Mouse (Mus musculus) kidney, adult 2 months (tissue): ENCODE results near the gene C3ar1. TPM values are rescaled to one million over a fixed set of nuclear protein-coding genes. Genes with fewer than 3 reads are reported as not detected.
A peak's percentile ranks its signal among the peaks of the same experiment; 100 is the strongest.

Experiments used
- DNase-seq: peaks from one replicate; pipeline ENCODE4 v3.0.0; 2021
- H3K27ac ChIP-seq: fragments of 200-500 bp; 2 replicates; pipeline ENCODE4 v1.5.1; 2012; ENCODE audit warnings: low read depth, low read length, control low read depth, inconsistent platforms; ENCODE audit not compliant: insufficient read depth
- H3K27me3 ChIP-seq: fragments of 200-500 bp; replicated peaks from 2 replicates; pipeline ENCODE4 v1.6.1; 2012; ENCODE audit warnings: mild to moderate bottlenecking, moderate library complexity, low read length, inconsistent platforms; ENCODE audit not compliant: control insufficient read depth, insufficient read depth
- H3K36me3 ChIP-seq: fragments of 200-500 bp; 2 replicates; pipeline ENCODE4 v1.6.1; 2012; ENCODE audit warnings: mild to moderate bottlenecking, moderate library complexity, low read length, inconsistent platforms; ENCODE audit not compliant: control insufficient read depth, insufficient read depth
- H3K4me1 ChIP-seq: fragments of 200-500 bp; 2 replicates; pipeline ENCODE4 v1.6.1; 2011; ENCODE audit warnings: low read length; ENCODE audit not compliant: control insufficient read depth, insufficient read depth
- H3K4me3 ChIP-seq: fragments of 200-500 bp; 2 replicates; pipeline ENCODE4 v1.5.1; 2011; ENCODE audit warnings: mild to moderate bottlenecking, low read depth, low read length, control low read depth; ENCODE audit not compliant: insufficient read depth
- CTCF ChIP-seq: fragments of 200-500 bp; conservative IDR thresholded peaks from 2 replicates; pipeline ENCODE4 v1.5.1; 2011; ENCODE audit warnings: low read depth, mild to moderate bottlenecking, control low read depth, low read length, moderate library complexity, mixed read lengths; ENCODE audit not compliant: insufficient read depth, insufficient read length
- POLR2A ChIP-seq: fragments of 200-500 bp; IDR thresholded peaks from one replicate; pipeline ENCODE4 v1.6.1; 2011; ENCODE audit warnings: low read depth, low read length, control low read depth
- WGBS: fragments of 180-500 bp; shearing (Covaris S2); methylation state at CpG from one replicate; pipeline ENCODE4 v1.1.7; 2018; 5-methylcytosine and 5-hydroxymethylcytosine counted together
- polyA plus RNA-seq: library from polyadenylated mRNA; depleted of rRNA; stranded (reverse); fragments of >200 nt; gene quantifications from 2 replicates; pipeline ENCODE4 v1.2.3, GENCODE M21; 2012

Gene C3ar1
- polyA plus RNA-seq, 1 experiment, result 2.1 TPM

- H3K4me1 ChIP-seq, result peaks cover 28% of the 10 kb centered on the region
- no peak overlapping the region for H3K27ac ChIP-seq
- TF ChIP-seq CTCF, result no peak
- no peak for TF ChIP-seq POLR2A
- H3K4me3 ChIP-seq, result peak overlapping the region; percentile 38
- peak; percentile 73 for DNase-seq
- no peaks in the 10 kb centered on the region for H3K27me3 ChIP-seq
- WGBS, result 3% methylated on average over 29 of the region's 29 CpGs
- no peaks in the 10 kb centered on the region; the same call in 1 of the 2 replicates for H3K36me3 ChIP-seq
These were observed 29.8 kb downstream of the C3ar1 start for GRCm38 (mm10) chr6:122825923-122826742.

GRCm38 (mm10) chr6:122825166-122825565 lies 30.8 kb downstream of the C3ar1 start:
- Histone ChIP-seq H3K4me1 (peaks cover 35% of the 10 kb centered on the region), H3K27me3 (no peaks in the 10 kb centered on the region), H3K36me3 (no peaks in the 10 kb centered on the region), H3K4me3 (no peak overlapping the region), H3K27ac (no peak overlapping the region)
- WGBS, result 87% methylated on average over 9 of the region's 9 CpGs
- DNase-seq, result no peak
- TF ChIP-seq CTCF (no peak), POLR2A (no peak)

- DNase-seq, result peak; percentile 62
- Histone ChIP-seq H3K36me3 (no peaks in the 10 kb centered on the region), H3K27ac (0 out of 2 replicates have a peak overlapping the region, but pooled peaks have one; percentile 13), H3K27me3 (no peaks in the 10 kb centered on the region), H3K4me3 (no peak overlapping the region), H3K4me1 (peaks cover 35% of the 10 kb centered on the region)
- TF ChIP-seq POLR2A (no peak), CTCF (no peak)
- WGBS, result 41% methylated on average over 10 of the region's 10 CpGs
These were observed 31.9 kb downstream of the C3ar1 start for GRCm38 (mm10) chr6:122824086-122824485.

DNA sequence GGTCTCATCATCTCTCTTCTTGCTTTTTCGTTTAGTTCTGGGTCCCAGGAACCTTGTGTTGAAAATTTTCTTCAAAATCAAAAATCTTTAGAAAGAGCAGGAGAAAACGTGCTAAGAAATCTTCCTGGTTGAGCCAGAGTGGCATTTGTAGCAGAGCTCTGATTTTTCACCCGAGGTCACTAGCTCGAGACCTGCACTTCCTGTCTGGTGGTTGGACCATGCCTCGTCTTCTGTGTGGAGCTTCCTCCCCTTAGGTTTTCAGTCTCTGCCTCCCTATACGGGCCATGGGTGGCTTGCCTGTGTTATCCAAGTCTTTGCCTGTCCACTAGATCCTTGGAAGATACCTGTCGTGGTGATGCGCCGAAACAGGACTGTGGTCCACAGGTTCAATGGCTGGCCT lies 34.1 kb downstream of the C3ar1 start:
- Histone ChIP-seq H3K4me3 (no peak overlapping the region), H3K27ac (no peak overlapping the region), H3K4me1 (peaks cover 35% of the 10 kb centered on the region), H3K36me3 (no peaks in the 10 kb centered on the region), H3K27me3 (no peaks in the 10 kb centered on the region)
- DNase-seq, result peak; percentile 10
- WGBS, result 50% methylated on average over 9 of the region's 9 CpGs
- TF ChIP-seq POLR2A, result no peak
- no peak for TF ChIP-seq CTCF

GRCm38 (mm10) chr6:122820799-122821650 lies 34.9 kb downstream of the C3ar1 start:
- Histone ChIP-seq H3K27me3 (no peaks in the 10 kb centered on the region), H3K4me3 (peak overlapping the region; percentile 91), H3K36me3 (no peaks in the 10 kb centered on the region), H3K27ac (no peak overlapping the region), H3K4me1 (peaks cover 35% of the 10 kb centered on the region)
- TF ChIP-seq CTCF, result no peak
- TF ChIP-seq POLR2A, result no peak
- DNase-seq, result peak; percentile 52
- 17% methylated on average over 15 of the region's 15 CpGs for WGBS

GRCm38 (mm10) chr6:122820071-122820798 lies 35.7 kb downstream of the C3ar1 start:
- H3K27me3 ChIP-seq, result no peaks in the 10 kb centered on the region
- H3K36me3 ChIP-seq, result no peaks in the 10 kb centered on the region
- H3K4me3 ChIP-seq, result peak overlapping the region; percentile 91
- peak overlapping the region; percentile 73 for H3K27ac ChIP-seq
- under 1% methylated on average over 38 of the region's 38 CpGs for WGBS
- peaks cover 27% of the 10 kb centered on the region for H3K4me1 ChIP-seq
- no peak for TF ChIP-seq CTCF
- no peak for TF ChIP-seq POLR2A
- DNase-seq, result peak; percentile 38

DNA sequence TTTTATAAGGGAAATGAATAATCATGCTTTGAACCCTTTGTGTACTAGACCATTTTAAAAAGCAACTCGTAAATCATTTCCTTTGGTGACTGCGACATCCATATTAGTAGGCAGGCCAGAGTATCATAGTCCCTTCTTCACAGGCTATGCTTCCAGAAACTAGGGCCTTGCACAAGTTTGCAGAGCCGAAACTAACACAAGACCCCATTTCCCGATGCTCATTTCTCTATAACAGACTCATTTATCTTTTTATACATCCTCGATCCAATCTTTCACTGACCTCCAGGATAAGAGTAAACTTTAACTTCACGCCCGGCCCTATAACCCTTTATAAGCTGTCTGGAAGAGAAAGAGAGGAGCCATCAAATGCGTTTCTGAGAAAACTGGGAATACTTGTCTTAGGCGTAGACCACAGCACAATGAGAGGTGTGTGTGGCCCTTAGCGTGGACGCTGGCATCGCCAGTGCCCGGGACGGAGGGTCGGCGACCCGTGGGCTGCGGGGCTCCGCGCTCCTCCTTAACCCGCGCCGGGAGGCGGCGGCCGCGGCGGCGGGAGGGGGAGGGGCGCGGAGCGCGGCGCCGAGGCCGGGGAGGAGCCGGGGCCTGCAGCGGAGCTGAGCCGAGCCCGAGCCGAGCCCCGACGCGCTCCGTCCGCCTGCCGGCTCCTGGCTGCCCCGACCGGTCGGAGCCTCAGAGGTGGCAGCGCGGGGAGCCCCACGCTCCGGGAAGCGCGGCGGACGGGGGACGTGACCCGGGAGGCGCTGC lies 36.5 kb downstream of the C3ar1 start, which contains the start of gene Foxj2:
TSS of gene Foxj2 (plus strand) at position 609 of the 765 bp plus-strand sequence.
- Histone ChIP-seq H3K4me1 (peaks cover 23% of the 10 kb centered on the region), H3K27ac (peak within 1 kb of the TSS; percentile 98), H3K4me3 (peak within 1 kb of the TSS; percentile 91), H3K27me3 (no peaks in the 10 kb centered on the region), H3K36me3 (no peaks in the 10 kb centered on the region)
- 1% methylated on average over 61 of the region's 61 CpGs for WGBS
- TF ChIP-seq CTCF (no peak), POLR2A (no peak)
- peak; percentile 82 for DNase-seq
